Mouse (Mus musculus): ENCODE data around the gene Inpp5f. TPM values are rescaled to one million over a fixed set of nuclear protein-coding genes. Genes with fewer than 3 reads are reported as not detected.
A peak's percentile ranks its signal among the peaks of the same experiment; 100 is the strongest.

The Inpp5f gene
- total and polyA plus RNA-seq, 3 experiments, result 9.5 to 14.3 TPM; not detected in 1

DNA sequence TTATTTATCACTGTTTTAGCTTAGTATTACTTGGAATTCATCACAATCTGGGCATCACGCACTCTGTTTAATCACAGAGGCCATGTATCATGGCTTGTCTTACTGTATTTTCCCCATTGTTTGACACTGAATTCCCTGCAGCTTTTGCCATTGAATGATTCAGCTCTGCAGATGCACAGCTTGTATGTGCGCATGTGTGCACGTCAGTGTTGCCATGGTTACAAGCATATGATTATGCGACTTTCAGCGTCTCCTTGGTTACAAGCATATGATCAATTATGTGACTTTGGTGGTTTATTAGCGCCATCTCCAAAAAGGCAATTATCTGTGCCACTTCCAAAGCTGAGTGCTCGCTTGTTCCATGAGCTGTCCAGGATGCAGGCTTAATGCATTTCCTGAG is 79.7 kb downstream of the Inpp5f start:
- Histone ChIP-seq H3K9me3 (replicated peaks; ENCODE audit: insufficient read depth, low read length) (no peaks in the 10 kb centered on the region), H3K79me2 (ENCODE audit: control insufficient read depth, insufficient read depth, low read length, poor library complexity) (no peaks in the 10 kb centered on the region), H3K36me3 (ENCODE audit: control insufficient read depth in 1 of 2, insufficient read depth in 2 of 2, low read length in 2 of 2) (peaks cover 2 to 5% of the 10 kb centered on the region in 2 experiments; a peak in 2 of 4 replicates), H3K4me3 (ENCODE audit: control insufficient read depth in 1 of 2, insufficient read depth in 1 of 2, low read depth in 2 of 2, low read length in 2 of 2) (no peak overlapping the region), H3K27me3 (ENCODE audit: control insufficient read depth in 1 of 2, insufficient read depth in 2 of 2, low read length in 2 of 2) (no peaks in the 10 kb centered on the region), H3K9ac (ENCODE audit: control insufficient read depth, low read depth, low read length, poor library complexity, severe bottlenecking) (no peak overlapping the region), H3K4me1 (ENCODE audit: control insufficient read depth in 1 of 2, insufficient read depth in 2 of 2, low read length in 2 of 2) (no peaks in the 10 kb centered on the region), H3K27ac (ENCODE audit: control insufficient read depth, low read depth, low read length) (no peak overlapping the region)
- peak; percentile 19 for DNase-seq (ENCODE audit: low read depth, low spot score)
- TF ChIP-seq EP300 (IDR thresholded peaks at IDR 0.05; ENCODE audit: low read depth in 1 of 2, low read length in 2 of 2) (no peak), GABPA (IDR thresholded peaks at IDR 0.05; ENCODE audit: low read depth, low read length) (no peak), ELF1 (IDR thresholded peaks at IDR 0.05; ENCODE audit: low read depth, low read length) (no peak)

DNA sequence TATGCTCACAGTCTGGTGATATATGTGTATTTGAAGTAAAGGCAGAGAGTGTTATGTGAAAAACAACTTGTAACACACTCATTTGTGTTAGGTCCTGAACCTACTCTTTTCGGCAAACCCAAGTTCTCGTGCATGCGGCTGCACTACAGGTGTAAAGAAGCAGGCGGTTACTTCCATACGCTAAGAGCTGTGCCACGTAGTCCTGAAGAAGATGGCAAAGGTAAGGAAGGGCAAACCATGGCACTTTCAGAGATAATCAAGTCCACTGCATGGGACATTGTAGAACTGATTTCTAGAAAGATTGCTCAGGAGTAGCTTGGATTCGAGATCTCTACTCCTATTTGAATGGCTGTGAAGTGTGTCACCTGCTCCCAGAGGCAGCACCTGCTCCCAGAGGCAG is 81.0 kb downstream of the Inpp5f start:
- no peaks in the 10 kb centered on the region for H3K4me1 ChIP-seq (ENCODE audit: control insufficient read depth in 1 of 2, insufficient read depth in 2 of 2, low read length in 2 of 2)
- H3K27me3 ChIP-seq (ENCODE audit: control insufficient read depth in 1 of 2, insufficient read depth in 2 of 2, low read length in 2 of 2), result no peaks in the 10 kb centered on the region
- H3K79me2 ChIP-seq (ENCODE audit: control insufficient read depth, insufficient read depth, low read length, poor library complexity), result no peaks in the 10 kb centered on the region
- peaks cover 5 to 8% of the 10 kb centered on the region in 2 experiments; a peak in 3 of 4 replicates for H3K36me3 ChIP-seq (ENCODE audit: control insufficient read depth in 1 of 2, insufficient read depth in 2 of 2, low read length in 2 of 2)
- DNase-seq (ENCODE audit: low read depth, low spot score), result no peak
- H3K9me3 ChIP-seq (replicated peaks; ENCODE audit: insufficient read depth, low read length), result no peaks in the 10 kb centered on the region
- no peak overlapping the region for H3K4me3 ChIP-seq (ENCODE audit: control insufficient read depth in 1 of 2, insufficient read depth in 1 of 2, low read depth in 2 of 2, low read length in 2 of 2)
- no peak overlapping the region for H3K9ac ChIP-seq (ENCODE audit: control insufficient read depth, low read depth, low read length, poor library complexity, severe bottlenecking)
- TF ChIP-seq MAFK (IDR thresholded peaks at IDR 0.05; ENCODE audit: borderline replicate concordance, low read depth, low read length), result no peak
- no peak for TF ChIP-seq MEF2A (IDR thresholded peaks at IDR 0.05; ENCODE audit: extremely low read depth, insufficient replicate concordance, low read depth, low read length, poor library complexity, severe bottlenecking)
- TF ChIP-seq POLR2AphosphoS2 (IDR thresholded peaks at IDR 0.05; ENCODE audit: low read length), result peak; percentile 53; the same call in 1 of the 2 replicates
- no peak for TF ChIP-seq KAT2A (conservative IDR thresholded peaks at IDR 0.05; ENCODE audit: low read depth, low read length)
- H3K27ac ChIP-seq (ENCODE audit: control insufficient read depth, low read depth, low read length), result no peak overlapping the region

DNA sequence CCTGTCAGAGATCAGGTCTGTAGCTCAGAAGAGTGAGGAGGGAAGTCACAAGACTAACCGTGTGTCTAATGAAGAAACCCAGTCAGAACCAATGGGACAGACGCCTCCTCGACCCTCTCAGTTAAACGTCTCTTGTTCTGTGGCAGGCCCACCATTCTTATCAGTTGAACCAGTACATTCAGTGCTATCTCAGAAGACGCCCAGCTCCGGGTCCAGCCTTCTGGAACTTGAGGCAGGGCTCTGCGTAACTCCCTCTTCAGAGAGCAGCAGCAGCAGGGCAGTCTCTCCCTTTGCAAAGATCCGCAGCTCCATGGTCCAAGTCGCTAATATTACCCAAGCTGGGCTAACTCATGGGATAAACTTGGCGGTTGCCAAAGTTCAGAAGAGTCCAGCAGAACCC is 83.7 kb downstream of the Inpp5f start:
- no peak overlapping the region for H3K27ac ChIP-seq (ENCODE audit: control insufficient read depth, low read depth, low read length)
- no peak overlapping the region for H3K9ac ChIP-seq (ENCODE audit: control insufficient read depth, low read depth, low read length, poor library complexity, severe bottlenecking)
- no peaks in the 10 kb centered on the region for H3K79me2 ChIP-seq (ENCODE audit: control insufficient read depth, insufficient read depth, low read length, poor library complexity)
- H3K9me3 ChIP-seq (replicated peaks; ENCODE audit: insufficient read depth, low read length), result no peaks in the 10 kb centered on the region
- no peak overlapping the region for H3K4me3 ChIP-seq (ENCODE audit: control insufficient read depth in 1 of 2, insufficient read depth in 1 of 2, low read depth in 2 of 2, low read length in 2 of 2)
- TF ChIP-seq POLR2AphosphoS2 (IDR thresholded peaks at IDR 0.05; ENCODE audit: low read length) (0 out of 2 replicates have a peak, but pooled peaks have one; percentile 27), GATA1 (IDR thresholded peaks at IDR 0.05; ENCODE audit: low read depth, low read length) (no peak), POLR2A (IDR thresholded peaks at IDR 0.05; ENCODE audit: control insufficient read depth in 1 of 2, insufficient read depth in 1 of 2, low read depth in 1 of 2, low read length in 2 of 2, poor library complexity in 1 of 2) (no peak), RAD21 (IDR thresholded peaks at IDR 0.05; ENCODE audit: low read depth, low read length) (no peak), EP300 (IDR thresholded peaks at IDR 0.05; ENCODE audit: low read depth in 1 of 2, low read length in 2 of 2) (peak in 1 of 2 experiments; percentile 13; a peak in 1 of 4 replicates), MAX (IDR thresholded peaks at IDR 0.05; ENCODE audit: low read length) (no peak), ETS1 (IDR thresholded peaks at IDR 0.05; ENCODE audit: low read depth, low read length) (no peak)
- H3K36me3 ChIP-seq (ENCODE audit: control insufficient read depth in 1 of 2, insufficient read depth in 2 of 2, low read length in 2 of 2), result peaks cover 5 to 18% of the 10 kb centered on the region in 2 experiments; a peak in 3 of 4 replicates
- peak; percentile 30 for DNase-seq (ENCODE audit: low read depth, low spot score)
- no peaks in the 10 kb centered on the region for H3K27me3 ChIP-seq (ENCODE audit: control insufficient read depth in 1 of 2, insufficient read depth in 2 of 2, low read length in 2 of 2)
- H3K4me1 ChIP-seq (ENCODE audit: control insufficient read depth in 1 of 2, insufficient read depth in 2 of 2, low read length in 2 of 2), result no peaks in the 10 kb centered on the region
